Mouse (Mus musculus): ENCODE measurements around the gene Chtop. TPM values are rescaled to one million over a fixed set of nuclear protein-coding genes. Genes with fewer than 3 reads are reported as not detected.

The Chtop gene
- polyA plus RNA-seq, 1 experiment from 2014 or later, result 73.9 TPM

GRCm38 (mm10) chr3:90464552-90465080, 44.7 kb downstream of the Chtop start:
- H3K4me2 ChIP-seq, result peak overlapping the region; percentile 75
- H3K9me3 ChIP-seq (replicated peaks; ENCODE audit: control insufficient read depth, low read length), result no peaks in the 10 kb centered on the region
- 7% methylated on average over 37 of the region's 37 CpGs for WGBS (ENCODE audit: insufficient replicate concordance)
- H3K36me3 ChIP-seq (ENCODE audit: control insufficient read depth, insufficient read depth, low read length), result no peaks in the 10 kb centered on the region
- H3K27me3 ChIP-seq (ENCODE audit: control insufficient read depth, insufficient read depth, low read length), result peaks cover 28% of the 10 kb centered on the region
- peak overlapping the region; percentile 67 for H3K9ac ChIP-seq (ENCODE audit: low read depth, low read length)
- H3K4me3 ChIP-seq (ENCODE audit: low read depth, low read length), result peak overlapping the region; percentile 60
- H3K4me1 ChIP-seq (ENCODE audit: control insufficient read depth, insufficient read depth, low read length), result peaks cover 15% of the 10 kb centered on the region
- ATAC-seq (replicated peaks; ENCODE audit: insufficient number of reproducible peaks, low FRiP score, low TSS enrichment), result no peak
- H3K27ac ChIP-seq (ENCODE audit: low read depth, low read length), result no peak overlapping the region

GRCm38 (mm10) chr3:90462579-90462978, 46.7 kb downstream of the Chtop start:
- H3K27ac ChIP-seq (ENCODE audit: low read depth, low read length), result no peak overlapping the region
- peaks cover 15% of the 10 kb centered on the region for H3K4me1 ChIP-seq (ENCODE audit: control insufficient read depth, insufficient read depth, low read length)
- ATAC-seq (replicated peaks; ENCODE audit: insufficient number of reproducible peaks, low FRiP score, low TSS enrichment), result no peak
- peaks cover 28% of the 10 kb centered on the region for H3K27me3 ChIP-seq (ENCODE audit: control insufficient read depth, insufficient read depth, low read length)
- 13% methylated on average over 7 of the region's 7 CpGs for WGBS (ENCODE audit: insufficient replicate concordance)
- H3K4me2 ChIP-seq, result peak overlapping the region; percentile 33
- no peaks in the 10 kb centered on the region for H3K36me3 ChIP-seq (ENCODE audit: control insufficient read depth, insufficient read depth, low read length)
- no peak overlapping the region for H3K9ac ChIP-seq (ENCODE audit: low read depth, low read length)
- no peak overlapping the region for H3K4me3 ChIP-seq (ENCODE audit: low read depth, low read length)
- no peaks in the 10 kb centered on the region for H3K9me3 ChIP-seq (replicated peaks; ENCODE audit: control insufficient read depth, low read length)

GRCm38 (mm10) chr3:90461935-90462334, 47.4 kb downstream of the Chtop start:
- Histone ChIP-seq H3K4me1 (ENCODE audit: control insufficient read depth, insufficient read depth, low read length) (peaks cover 15% of the 10 kb centered on the region), H3K27ac (ENCODE audit: low read depth, low read length) (no peak overlapping the region), H3K27me3 (ENCODE audit: control insufficient read depth, insufficient read depth, low read length) (peaks cover 28% of the 10 kb centered on the region), H3K4me3 (ENCODE audit: low read depth, low read length) (no peak overlapping the region), H3K9ac (ENCODE audit: low read depth, low read length) (no peak overlapping the region), H3K9me3 (replicated peaks; ENCODE audit: control insufficient read depth, low read length) (no peaks in the 10 kb centered on the region), H3K4me2 (no peak overlapping the region), H3K36me3 (ENCODE audit: control insufficient read depth, insufficient read depth, low read length) (no peaks in the 10 kb centered on the region)
- WGBS (ENCODE audit: insufficient replicate concordance), result 72% methylated on average over 3 of the region's 3 CpGs
- no peak for ATAC-seq (replicated peaks; ENCODE audit: insufficient number of reproducible peaks, low FRiP score, low TSS enrichment)

GRCm38 (mm10) chr3:90460315-90460714, 49.0 kb downstream of the Chtop start:
- peaks cover 12% of the 10 kb centered on the region for H3K4me1 ChIP-seq (ENCODE audit: control insufficient read depth, insufficient read depth, low read length)
- no peaks in the 10 kb centered on the region for H3K36me3 ChIP-seq (ENCODE audit: control insufficient read depth, insufficient read depth, low read length)
- no peak overlapping the region for H3K9ac ChIP-seq (ENCODE audit: low read depth, low read length)
- no peak overlapping the region for H3K4me3 ChIP-seq (ENCODE audit: low read depth, low read length)
- H3K27ac ChIP-seq (ENCODE audit: low read depth, low read length), result no peak overlapping the region
- WGBS (ENCODE audit: insufficient replicate concordance), result 70% methylated on average over 5 of the region's 5 CpGs
- no peak for ATAC-seq (replicated peaks; ENCODE audit: insufficient number of reproducible peaks, low FRiP score, low TSS enrichment)
- no peaks in the 10 kb centered on the region for H3K9me3 ChIP-seq (replicated peaks; ENCODE audit: control insufficient read depth, low read length)
- H3K27me3 ChIP-seq (ENCODE audit: control insufficient read depth, insufficient read depth, low read length), result peaks cover 20% of the 10 kb centered on the region
- no peak overlapping the region for H3K4me2 ChIP-seq

GRCm38 (mm10) chr3:90459727-90460126, 49.6 kb downstream of the Chtop start:
- H3K4me3 ChIP-seq (ENCODE audit: low read depth, low read length), result no peak overlapping the region
- H3K27ac ChIP-seq (ENCODE audit: low read depth, low read length), result no peak overlapping the region
- H3K9me3 ChIP-seq (replicated peaks; ENCODE audit: control insufficient read depth, low read length), result no peaks in the 10 kb centered on the region
- no peak overlapping the region for H3K4me2 ChIP-seq
- H3K9ac ChIP-seq (ENCODE audit: low read depth, low read length), result no peak overlapping the region
- 70% methylated on average over 9 of the region's 9 CpGs for WGBS (ENCODE audit: insufficient replicate concordance)
- H3K36me3 ChIP-seq (ENCODE audit: control insufficient read depth, insufficient read depth, low read length), result no peaks in the 10 kb centered on the region
- H3K27me3 ChIP-seq (ENCODE audit: control insufficient read depth, insufficient read depth, low read length), result peaks cover 14% of the 10 kb centered on the region
- ATAC-seq (replicated peaks; ENCODE audit: insufficient number of reproducible peaks, low FRiP score, low TSS enrichment), result no peak
- H3K4me1 ChIP-seq (ENCODE audit: control insufficient read depth, insufficient read depth, low read length), result peaks cover 8% of the 10 kb centered on the region

GRCm38 (mm10) chr3:90454931-90455330, 54.4 kb downstream of the Chtop start:
- peaks cover 9% of the 10 kb centered on the region; the same call in 1 of the 2 replicates for H3K4me1 ChIP-seq (ENCODE audit: control insufficient read depth, insufficient read depth, low read length)
- H3K9me3 ChIP-seq (replicated peaks; ENCODE audit: control insufficient read depth, low read length), result no peaks in the 10 kb centered on the region
- no peak for ATAC-seq (replicated peaks; ENCODE audit: insufficient number of reproducible peaks, low FRiP score, low TSS enrichment)
- no peaks in the 10 kb centered on the region for H3K36me3 ChIP-seq (ENCODE audit: control insufficient read depth, insufficient read depth, low read length)
- no peak overlapping the region for H3K9ac ChIP-seq (ENCODE audit: low read depth, low read length)
- 80% methylated on average over 14 of the region's 14 CpGs for WGBS (ENCODE audit: insufficient replicate concordance)
- H3K27ac ChIP-seq (ENCODE audit: low read depth, low read length), result no peak overlapping the region
- no peak overlapping the region for H3K4me2 ChIP-seq
- H3K27me3 ChIP-seq (ENCODE audit: control insufficient read depth, insufficient read depth, low read length), result no peaks in the 10 kb centered on the region
- H3K4me3 ChIP-seq (ENCODE audit: low read depth, low read length), result no peak overlapping the region

- no peak for ATAC-seq (replicated peaks; ENCODE audit: insufficient number of reproducible peaks, low FRiP score, low TSS enrichment)
These were observed 57.8 kb downstream of the Chtop start for GRCm38 (mm10) chr3:90451396-90452095.

GRCm38 (mm10) chr3:90450874-90451273, 58.4 kb downstream of the Chtop start:
- peak overlapping the region; percentile 39; the same call in 1 of the 2 replicates for H3K9ac ChIP-seq (ENCODE audit: low read depth, low read length)

More at GRCm38 (mm10) chr3:90451396-90452095, 57.8 kb downstream of the Chtop start:
- WGBS (ENCODE audit: insufficient replicate concordance), result 46% methylated on average over 10 of the region's 10 CpGs
- Histone ChIP-seq H3K36me3 (ENCODE audit: control insufficient read depth, insufficient read depth, low read length) (no peaks in the 10 kb centered on the region), H3K4me2 (peak overlapping the region; percentile 53), H3K4me1 (ENCODE audit: control insufficient read depth, insufficient read depth, low read length) (peaks cover 9% of the 10 kb centered on the region; the same call in 1 of the 2 replicates), H3K4me3 (ENCODE audit: low read depth, low read length) (peak overlapping the region; percentile 20), H3K9ac (ENCODE audit: low read depth, low read length) (peak overlapping the region; percentile 39; the same call in 1 of the 2 replicates), H3K27me3 (ENCODE audit: control insufficient read depth, insufficient read depth, low read length) (no peaks in the 10 kb centered on the region), H3K27ac (ENCODE audit: low read depth, low read length) (peak overlapping the region; percentile 31; the same call in 1 of the 2 replicates), H3K9me3 (replicated peaks; ENCODE audit: control insufficient read depth, low read length) (no peaks in the 10 kb centered on the region)

More at GRCm38 (mm10) chr3:90450874-90451273, 58.4 kb downstream of the Chtop start:
- peaks cover 10% of the 10 kb centered on the region for H3K4me1 ChIP-seq (ENCODE audit: control insufficient read depth, insufficient read depth, low read length)
- H3K9me3 ChIP-seq (replicated peaks; ENCODE audit: control insufficient read depth, low read length), result no peaks in the 10 kb centered on the region
- peak overlapping the region; percentile 53 for H3K4me2 ChIP-seq
- no peaks in the 10 kb centered on the region for H3K36me3 ChIP-seq (ENCODE audit: control insufficient read depth, insufficient read depth, low read length)
- WGBS (ENCODE audit: insufficient replicate concordance), result 25% methylated on average over 11 of the region's 12 CpGs
- peak overlapping the region; percentile 20 for H3K4me3 ChIP-seq (ENCODE audit: low read depth, low read length)
- peak overlapping the region; percentile 31; the same call in 1 of the 2 replicates for H3K27ac ChIP-seq (ENCODE audit: low read depth, low read length)
- no peaks in the 10 kb centered on the region for H3K27me3 ChIP-seq (ENCODE audit: control insufficient read depth, insufficient read depth, low read length)
- no peak for ATAC-seq (replicated peaks; ENCODE audit: insufficient number of reproducible peaks, low FRiP score, low TSS enrichment)
